ENCODE assay signal across 8 mouse cellular contexts in genomic region chr8:121578676-121579451, GRCm38 (mm10). TPM values are rescaled to one million over a fixed set of nuclear protein-coding genes. Genes with fewer than 3 reads are reported as not detected.
DNase-seq lines count a peak whose midpoint lies in the region; ATAC-seq lines count a peak whose summit lies in the region.

Gene Fbxo31 (minus strand): TSS chr8:121578806.

- peaks cover 22% of the 10 kb centered on the region for H3K4me1 ChIP-seq in hindbrain, embryonic 14.5 days (replicated peaks; ENCODE audit: control insufficient read depth, insufficient read depth, low read length)

- peak within 1 kb of the TSS; percentile 69 for H3K4me3 ChIP-seq in hindbrain, embryonic 14.5 days (replicated peaks; ENCODE audit: low read length)

- peak; percentile 97 for DNase-seq in R1 (ENCODE audit: low read depth, low spot score)
- DNase-seq in cerebellum, postnatal 25 days, result peak; percentile 93 to 97
- peak; percentile 88 to 91 for DNase-seq in frontal cortex, postnatal 25 days (ENCODE audit: low spot score in 2 of 2)
- peak; percentile 90 for DNase-seq in hindbrain, embryonic 14.5 days (ENCODE audit: low spot score)
- DNase-seq in layer of hippocampus, postnatal 36 days, result peak; percentile 93 to 94
- DNase-seq in lung, postnatal 36 days, result peak; percentile 94
- DNase-seq in retina, postnatal 1 day, result peak; percentile 96
- DNase-seq in urinary bladder, adult 18-20 months (ENCODE audit: low spot score in 2 of 2), result peak; percentile 78 to 82

- H3K36me3 ChIP-seq in hindbrain, embryonic 14.5 days (replicated peaks; ENCODE audit: control insufficient read depth, insufficient read depth), result no peaks in the 10 kb centered on the region

- H3K9me3 ChIP-seq in hindbrain, embryonic 14.5 days (ENCODE audit: control insufficient read depth, low read length), result no peaks in the 10 kb centered on the region

- H3K27ac ChIP-seq in hindbrain, embryonic 14.5 days, result peak within 1 kb of the TSS; percentile 59

- H3K4me2 ChIP-seq in hindbrain, embryonic 14.5 days (replicated peaks), result peak within 1 kb of the TSS; percentile 58

- peak within 1 kb of the TSS; percentile 77 for H3K9ac ChIP-seq in hindbrain, embryonic 14.5 days

- peak; percentile 93 for ATAC-seq in hindbrain, embryonic 14.5 days (ENCODE audit: low FRiP score)

- WGBS in hindbrain, embryonic 14.5 days, result under 1% methylated on average over 63 of the region's 63 CpGs

- H3K27me3 ChIP-seq in hindbrain, embryonic 14.5 days (ENCODE audit: control insufficient read depth, insufficient read depth, low read length), result no peaks in the 10 kb centered on the region

RNA-seq across cellular contexts. Expression of gene Fbxo31, which starts in this region (rescaled TPM):
- 36.2 and 38.1 TPM in 2 replicates for polyA plus RNA-seq in hindbrain, embryonic 14.5 days (2014; fragmentation: Nextera tagmentation; extraction: Ambion mirVana)
- 100 to 1,000 TPM; 106 to 108 TPM for total RNA-seq in layer of hippocampus, postnatal 36 days (2021)

Comparison
In these comparisons a context has a peak if more than half of its experiments do, and no peak if none do; other contexts are left out.
1. Peak in every context shown above with its lines: DNase-seq, ATAC-seq, H3K4me3 ChIP-seq and H3K27ac ChIP-seq.